Mouse (Mus musculus) heart, postnatal 36 days (tissue): ENCODE measurements around the gene Grn. TPM values are rescaled to one million over a fixed set of nuclear protein-coding genes. Genes with fewer than 3 reads are reported as not detected.

Source experiments
- DNase-seq, 2 experiments: peaks; one replicate each; pipeline ENCODE4 v3.0.0; 2021 to 2022
- intact Hi-C: fragments of 180-260 bp; cut with DNase I; formaldehyde crosslinking; loops from one replicate; pipeline ENCODE4 v1.15.1; 2025
- total RNA-seq, 2 experiments: library from RNA; stranded (reverse); gene quantifications; 2 replicates each; pipeline ENCODE4 v1.2.3; 2021

Gene Grn
- total RNA-seq, 2 experiments from 2014 or later = 113 to 122 TPM

DNA sequence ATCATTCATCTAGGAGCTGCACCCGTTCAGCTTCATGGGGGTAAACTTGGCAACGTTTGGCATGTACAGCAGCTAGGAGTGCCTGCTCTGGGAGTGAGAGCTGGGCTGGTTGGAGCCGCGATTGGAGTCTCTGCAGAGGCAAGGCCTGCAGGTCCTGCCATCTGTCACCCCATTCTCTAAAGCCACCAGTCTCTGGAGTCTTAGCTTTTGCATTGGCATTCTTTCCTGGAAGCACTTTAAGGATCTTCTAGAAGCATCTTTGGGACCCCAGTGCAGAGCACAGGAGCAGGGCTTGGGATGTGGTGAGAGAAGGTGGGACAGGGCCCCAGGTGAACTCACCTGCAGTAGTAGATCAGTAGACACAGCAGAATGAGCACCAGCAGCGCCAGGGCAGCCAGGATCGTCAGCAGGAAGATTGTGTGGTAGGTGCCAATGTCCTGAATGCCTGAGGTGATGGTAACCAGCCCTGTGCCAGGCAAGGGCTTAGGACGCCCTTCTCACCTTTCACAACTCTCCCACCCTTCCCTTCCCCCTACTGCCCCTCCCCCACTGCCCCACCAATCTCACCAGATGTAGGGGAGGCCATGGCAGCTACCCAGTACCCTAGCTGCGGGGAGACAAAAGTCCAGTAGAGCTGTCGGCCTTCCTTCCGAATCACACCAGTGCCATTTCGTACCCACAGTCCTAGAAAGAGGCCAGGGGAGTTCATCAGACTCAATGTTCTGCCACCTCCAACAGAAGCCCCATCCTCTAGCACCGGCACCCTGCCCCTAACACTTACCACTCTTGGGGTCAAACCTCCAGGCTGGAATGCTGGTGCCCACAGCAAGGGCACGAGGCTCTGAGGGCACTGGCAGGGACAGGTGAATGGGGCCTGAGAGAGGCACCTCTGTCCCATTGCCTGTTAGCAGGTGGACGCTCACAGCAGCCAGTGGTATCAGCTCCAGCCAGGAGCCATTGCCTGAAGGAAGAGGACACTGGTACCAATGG is 9.3 kb downstream of the Grn start:
- intact Hi-C loops = no loop called here
- DNase-seq = no peak

DNA sequence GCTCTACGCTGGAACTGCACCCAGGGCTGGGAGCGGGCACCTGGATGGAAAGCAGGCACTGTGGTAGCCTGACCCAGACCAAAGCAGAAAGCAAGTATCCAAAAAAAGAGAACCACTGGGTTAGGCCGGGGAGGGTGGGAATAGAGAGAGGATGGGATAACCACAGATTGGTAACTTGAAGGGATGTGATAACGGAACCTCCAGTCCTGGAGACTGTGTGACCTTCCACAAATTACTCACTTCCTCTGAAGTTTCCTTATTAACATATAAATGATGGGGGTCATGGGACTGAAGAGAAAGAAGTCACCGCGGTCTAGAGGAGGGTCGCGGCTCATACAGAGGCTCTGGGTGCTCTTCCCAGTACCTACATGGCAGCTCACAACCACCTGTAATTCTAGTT is 10.1 kb downstream of the Grn start:
- intact Hi-C loops = no loop called here
- DNase-seq = no peak

DNA sequence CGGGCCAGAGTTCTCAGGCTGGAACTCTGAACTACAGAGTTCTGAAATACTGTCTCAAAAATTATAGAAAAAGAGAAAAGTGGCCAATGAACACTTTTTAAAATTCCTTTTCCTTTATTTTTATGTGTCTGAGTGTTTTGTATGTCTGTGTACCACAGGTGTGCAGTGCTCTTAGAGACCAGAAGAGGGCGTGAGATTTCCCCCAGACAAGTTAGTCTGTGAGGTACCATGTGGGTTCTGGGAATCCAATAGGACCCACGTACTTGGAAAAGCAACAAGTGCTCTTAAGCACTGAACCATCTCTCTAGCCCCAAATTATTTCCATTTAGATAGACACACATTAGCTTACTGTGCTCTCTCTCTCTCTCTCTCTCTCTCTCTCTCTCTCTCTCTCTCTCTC is 11.3 kb downstream of the Grn start:
- no peak for DNase-seq
- intact Hi-C loops = no loop called here

DNA sequence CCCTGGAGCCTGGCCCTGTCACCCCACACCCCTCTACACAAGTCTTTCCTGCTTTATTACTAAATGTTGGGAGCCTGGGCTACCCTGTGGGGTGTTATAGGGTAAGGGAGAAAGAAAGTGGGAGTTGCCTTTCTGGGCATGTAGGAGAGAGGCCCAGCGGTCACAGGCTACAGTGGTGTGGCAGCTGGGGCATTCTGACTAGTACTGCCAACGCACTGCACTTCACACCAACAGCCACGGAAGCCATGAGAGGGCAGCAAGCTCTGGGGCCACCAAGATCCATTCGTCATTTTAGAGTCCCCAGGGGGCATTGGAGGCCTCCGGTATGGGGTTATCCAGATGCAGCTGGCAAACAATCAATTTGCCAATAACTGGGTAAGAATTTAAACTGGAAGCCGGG is 12.0 kb downstream of the Grn start:
- intact Hi-C loops = no loop called here
- DNase-seq = no peak

DNA sequence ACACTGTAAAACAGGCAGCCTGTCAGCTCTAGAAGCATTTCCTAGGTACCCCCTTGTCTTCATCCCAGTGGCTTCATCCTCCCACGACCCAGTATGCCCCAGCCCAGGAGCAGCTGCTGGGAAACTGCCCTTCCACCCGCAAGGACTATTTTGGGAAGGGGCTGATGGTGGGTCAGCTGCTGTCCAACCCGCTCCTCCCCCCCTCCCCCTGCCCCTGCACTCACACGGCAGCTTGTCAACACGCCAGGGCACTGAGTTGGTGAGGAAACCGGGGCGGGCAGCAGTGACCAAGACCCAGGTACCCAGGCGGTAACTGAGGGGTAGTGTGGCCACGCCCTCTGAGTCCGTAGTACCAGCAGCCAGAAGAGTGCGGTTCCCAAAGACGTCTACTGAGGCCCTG is 13.6 kb downstream of the Grn start:
- intact Hi-C loops = no loop called here
- no peak for DNase-seq

DNA sequence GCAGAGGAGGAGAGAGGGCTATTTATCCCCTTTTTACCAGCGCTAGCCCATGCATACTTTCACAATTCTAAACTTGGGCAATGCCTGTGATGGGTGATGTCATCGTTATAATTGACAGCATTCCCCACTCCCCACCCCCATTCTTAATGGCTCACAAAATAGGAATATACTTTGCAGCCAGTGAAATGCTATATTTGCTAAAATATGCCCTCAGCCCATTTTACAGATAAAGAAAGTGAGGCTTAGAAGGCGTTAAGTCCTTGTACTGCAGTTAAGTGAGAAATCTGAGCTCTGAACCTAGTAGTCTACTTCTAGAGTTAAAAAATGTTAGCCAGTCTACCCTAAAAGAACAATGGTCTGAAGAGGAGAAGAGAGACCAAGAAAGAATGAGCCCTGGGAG is 14.2 kb downstream of the Grn start:
- intact Hi-C loops = no loop called here
- no peak for DNase-seq

DNA sequence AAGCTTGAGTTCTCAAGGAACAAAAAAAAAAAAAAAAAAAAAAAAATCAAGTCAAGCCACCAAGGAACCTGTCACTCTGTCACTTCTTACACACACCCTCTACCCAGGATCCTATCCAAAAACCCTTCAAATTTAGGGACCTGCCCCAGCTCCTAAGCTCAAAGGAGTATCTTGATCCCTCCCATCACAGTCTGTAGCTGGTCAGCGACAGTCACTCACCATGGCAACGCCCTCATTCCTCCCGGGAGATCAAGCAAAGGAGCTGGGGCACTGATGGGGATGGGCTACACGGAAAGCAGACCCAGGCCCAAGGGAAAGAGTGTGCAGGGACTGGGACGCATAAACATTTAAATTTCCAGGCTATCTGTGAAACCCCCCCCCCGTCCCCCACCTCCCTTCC is 14.7 kb downstream of the Grn start:
- intact Hi-C loops = no loop called here
- no peak for DNase-seq

DNA sequence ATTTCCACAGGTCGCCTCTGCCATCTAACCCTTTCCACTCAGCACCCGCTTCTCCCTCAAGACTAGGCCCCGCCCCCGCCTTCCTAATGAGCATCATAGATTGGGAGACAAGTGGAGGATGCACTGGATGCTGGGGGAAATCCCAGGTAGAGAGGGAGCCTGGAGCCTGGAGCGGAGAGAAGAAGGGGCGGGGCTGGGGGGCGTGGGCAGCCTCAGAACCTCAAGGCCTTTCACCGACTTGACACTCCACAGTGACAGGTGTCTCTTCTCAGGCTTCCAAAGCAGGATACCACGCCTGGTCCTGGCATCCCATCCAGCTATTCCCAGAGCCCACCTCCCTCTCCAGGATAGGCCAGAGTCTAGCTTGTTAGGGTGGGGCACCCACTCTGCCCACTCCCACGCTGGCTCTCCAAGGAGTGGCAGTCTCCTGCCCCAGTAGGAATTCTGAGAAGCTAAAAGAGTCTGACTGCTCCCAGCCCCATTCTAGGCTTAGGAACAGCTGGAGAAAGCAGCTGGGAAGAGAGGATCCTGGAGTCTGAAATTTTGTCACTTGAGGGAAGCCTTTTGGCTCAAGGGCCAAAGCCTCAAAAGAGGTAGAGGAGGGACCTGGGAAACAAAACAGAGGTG is 15.3 kb downstream of the Grn start:
- peak in 1 of 2 experiments; percentile 50 for DNase-seq
- intact Hi-C loops = no loop called here

DNA sequence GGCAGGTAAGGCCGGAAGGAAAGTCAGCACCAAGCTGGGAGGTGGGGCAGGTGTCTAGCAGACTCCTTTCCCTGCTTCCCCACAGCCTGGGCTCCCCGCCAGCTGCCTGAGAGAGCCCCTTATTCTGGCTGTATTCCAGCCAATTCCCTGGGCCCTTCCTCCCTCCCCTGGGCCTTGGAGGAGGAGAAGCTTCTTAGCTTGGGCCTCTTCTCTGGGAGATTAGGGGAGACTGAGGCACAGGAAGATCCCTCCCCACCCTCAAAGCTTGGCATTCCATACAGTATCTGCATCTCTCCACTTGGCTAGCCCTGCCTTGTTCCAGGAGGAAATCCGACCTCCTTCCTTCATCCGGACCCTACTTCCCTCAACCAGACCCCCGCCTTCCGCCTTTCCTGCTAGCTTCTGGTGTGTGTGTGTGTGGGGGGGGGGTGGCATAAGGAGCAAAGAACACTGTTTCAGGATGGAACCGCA is 15.8 kb downstream of the Grn start:
- DNase-seq = peak in 1 of 2 experiments; percentile 50
- intact Hi-C loops = no loop called here

DNA sequence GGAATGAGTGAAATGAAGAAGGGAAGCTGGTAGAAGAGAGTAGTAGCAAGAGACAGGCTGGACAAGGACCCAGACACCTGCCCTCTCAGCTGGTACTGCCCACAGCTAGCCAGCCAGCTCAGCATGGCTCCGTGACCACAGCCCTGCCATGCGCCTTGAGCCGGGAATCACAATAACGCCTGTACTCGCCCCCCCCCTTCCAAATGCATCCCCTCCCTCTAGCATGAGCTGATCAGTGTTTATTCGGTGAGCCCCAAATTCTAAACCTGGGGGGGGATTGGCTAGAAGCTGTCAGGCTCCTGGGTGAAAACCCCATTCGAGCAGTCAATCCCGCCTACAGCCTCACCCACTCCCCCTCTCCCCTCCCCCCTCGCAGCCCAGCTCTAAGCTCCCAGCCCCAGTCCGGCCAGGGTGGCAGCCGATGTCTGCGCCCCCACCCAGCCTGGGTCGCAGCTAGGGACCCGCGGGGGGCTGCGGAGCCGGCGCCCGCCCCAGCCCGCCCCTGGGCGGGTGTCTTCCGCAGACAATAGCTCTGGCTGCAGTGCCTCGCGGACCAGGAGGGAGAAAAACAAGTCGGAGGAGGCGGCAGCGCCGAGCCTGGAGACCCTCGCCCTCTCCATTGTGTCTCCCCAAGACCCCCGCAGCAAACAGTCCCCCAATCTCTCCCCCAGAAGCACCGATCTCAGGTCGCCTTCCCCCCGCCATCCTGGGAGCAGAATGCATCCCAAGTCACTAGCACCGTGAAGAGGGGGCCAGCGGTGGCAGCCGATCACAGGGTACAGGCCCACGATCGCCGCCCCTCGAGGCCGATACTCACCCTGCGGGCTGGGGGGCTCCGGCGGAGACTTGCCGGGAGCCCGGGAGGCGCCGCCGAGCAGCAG is 16.7 kb downstream of the Grn start:
- intact Hi-C loops = no loop called here
- peak; percentile 45 to 58 for DNase-seq

DNA sequence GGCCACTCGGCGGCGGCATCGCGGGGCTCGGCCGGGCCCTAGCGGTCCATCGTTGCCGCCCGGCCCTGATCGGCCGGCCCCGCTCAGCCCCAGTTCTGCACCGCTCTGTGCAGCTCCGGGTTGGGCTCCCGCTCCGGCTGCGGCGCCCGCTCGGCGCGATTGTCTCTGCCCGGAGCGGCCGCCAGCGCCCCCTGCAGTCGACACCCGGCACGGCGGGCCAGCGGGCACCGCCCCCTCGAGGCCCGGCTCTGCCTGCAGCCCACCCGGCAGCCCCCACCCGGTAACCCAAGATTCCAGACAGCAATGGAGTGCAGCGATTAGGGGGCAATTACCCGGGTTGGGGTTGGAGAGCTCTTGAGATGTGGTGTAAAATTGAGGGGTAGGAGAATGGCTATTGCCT is 17.4 kb downstream of the Grn start, which contains the start of gene Fam171a2:
Gene Fam171a2 (minus strand): TSS at position 186 of the 400 bp plus-strand sequence.
- DNase-seq = peak; percentile 87 to 89
- intact Hi-C loops = no loop called here

DNA sequence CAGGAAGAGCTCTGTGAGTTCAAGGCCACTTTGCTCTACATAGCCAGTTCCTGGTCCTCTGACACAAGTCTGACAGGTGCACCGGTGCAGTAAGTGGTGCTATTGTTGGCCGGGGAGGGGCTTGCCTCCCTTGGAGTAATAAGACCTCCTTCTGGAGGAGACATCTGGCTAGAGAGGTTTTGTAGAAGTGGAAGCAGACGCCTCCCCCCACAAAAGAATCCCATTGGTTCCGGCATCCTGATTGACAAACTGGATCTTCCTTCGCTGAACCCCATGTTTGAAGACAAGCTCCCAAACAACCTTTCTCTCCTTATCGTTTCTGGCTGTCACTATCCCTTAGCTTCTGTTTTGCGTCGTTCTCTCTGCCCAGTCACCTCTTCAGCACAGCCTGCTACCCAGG is 18.2 kb downstream of the Grn start:
- intact Hi-C loops = no loop called here

DNA sequence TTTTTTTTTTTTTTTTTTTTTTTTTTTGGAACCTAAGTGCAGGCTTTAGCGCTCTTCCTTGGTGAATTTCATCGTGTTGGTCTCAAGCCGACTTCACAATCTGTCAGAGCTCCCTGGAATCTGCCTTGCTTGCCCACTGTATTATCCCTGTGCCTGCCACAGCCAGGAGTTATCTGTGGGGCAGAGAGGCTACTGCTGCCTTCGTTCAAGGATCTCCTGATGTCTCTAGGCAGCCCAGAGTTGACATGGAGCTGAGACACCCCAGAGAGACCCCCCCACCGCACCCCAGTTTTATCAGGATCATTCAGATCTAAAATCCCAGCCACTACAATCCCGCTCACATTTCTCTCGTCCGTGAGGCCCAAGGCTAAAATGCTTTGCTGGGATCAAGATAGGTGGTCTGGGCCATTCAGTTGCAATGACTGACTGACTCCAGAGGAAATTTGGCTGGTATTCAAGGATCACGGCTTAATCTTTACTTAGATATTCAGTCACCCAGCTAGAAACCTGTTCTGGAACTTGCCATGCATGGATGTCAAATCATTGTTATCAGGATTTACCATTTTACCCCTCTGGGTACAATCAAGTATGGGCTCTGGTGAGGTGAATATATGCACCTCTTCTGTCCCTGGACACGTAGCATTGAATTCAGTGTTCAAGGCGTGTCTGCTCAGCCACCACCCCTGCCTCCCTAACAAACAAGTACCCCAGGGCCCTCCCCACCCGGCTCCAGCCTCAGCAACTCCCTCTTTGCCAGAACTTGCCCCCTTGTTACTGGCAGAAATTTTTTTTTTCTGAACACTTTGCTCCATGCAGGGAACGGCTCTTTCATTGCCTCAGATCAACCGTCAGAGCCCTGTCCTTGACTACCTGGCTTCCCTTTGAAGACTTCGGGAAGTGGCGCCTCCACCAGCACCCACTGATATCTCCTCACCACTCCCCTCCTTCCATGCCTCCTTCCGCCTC is 19.2 kb downstream of the Grn start:
- no peak for DNase-seq
- intact Hi-C loops = no loop called here

More for the DNA sequence above, 18.2 kb downstream of the Grn start:
- no peak for DNase-seq

DNA sequence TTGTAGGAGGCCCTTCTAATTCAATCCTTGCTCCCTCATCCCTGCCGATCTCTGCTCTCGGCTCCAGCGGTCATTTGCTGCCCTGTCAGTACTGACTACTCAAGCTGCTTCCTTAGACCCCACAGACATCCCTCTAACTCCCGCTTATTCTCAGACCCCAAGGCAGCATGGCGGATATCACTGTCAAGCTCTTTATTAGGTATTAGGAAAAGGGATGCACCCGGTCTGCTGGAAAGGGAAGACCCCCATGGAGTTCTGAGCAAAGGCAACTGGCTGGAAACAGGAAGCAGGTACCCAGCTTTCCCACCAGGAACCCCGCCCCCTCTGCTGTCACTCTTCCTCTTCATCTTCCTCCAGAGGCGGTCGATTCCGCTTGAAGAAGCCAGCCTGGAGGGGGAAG is 23.0 kb downstream of the Grn start:
- intact Hi-C loops = no loop called here
- no peak for DNase-seq

DNA sequence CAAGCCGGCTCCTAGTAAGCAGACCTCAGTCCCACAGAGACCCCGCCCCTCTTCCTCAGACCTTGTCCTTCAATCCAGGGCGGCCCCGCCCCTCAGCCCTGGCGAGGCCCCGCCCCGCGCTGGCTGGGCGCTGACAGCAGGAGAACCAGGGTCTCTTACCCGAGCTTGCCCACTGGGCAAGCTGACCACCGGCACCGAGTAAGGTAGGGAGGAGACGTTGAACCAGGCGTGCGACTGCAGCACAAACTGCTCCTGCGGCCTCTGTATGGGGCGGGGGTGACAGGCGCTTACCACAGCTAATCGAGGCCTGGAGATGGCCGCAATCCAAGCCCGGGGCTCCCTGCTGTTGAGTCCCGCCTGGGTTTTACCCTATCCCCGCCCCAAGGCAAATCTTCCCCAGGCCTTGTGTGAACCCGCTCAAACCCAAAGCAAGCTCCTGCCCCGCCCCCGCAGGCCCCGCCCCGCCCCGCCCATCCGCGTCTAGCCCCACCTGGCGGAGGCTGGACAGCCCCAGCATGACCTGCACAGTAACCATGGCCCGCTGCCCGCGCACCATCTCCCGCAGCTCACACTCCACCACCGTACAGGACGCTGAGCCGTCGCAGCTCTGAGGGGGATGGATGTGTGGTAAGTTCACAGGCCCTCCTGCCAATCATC is 25.8 kb downstream of the Grn start:
- intact Hi-C loops = no loop called here
- peak; percentile 67 to 69 for DNase-seq

DNA sequence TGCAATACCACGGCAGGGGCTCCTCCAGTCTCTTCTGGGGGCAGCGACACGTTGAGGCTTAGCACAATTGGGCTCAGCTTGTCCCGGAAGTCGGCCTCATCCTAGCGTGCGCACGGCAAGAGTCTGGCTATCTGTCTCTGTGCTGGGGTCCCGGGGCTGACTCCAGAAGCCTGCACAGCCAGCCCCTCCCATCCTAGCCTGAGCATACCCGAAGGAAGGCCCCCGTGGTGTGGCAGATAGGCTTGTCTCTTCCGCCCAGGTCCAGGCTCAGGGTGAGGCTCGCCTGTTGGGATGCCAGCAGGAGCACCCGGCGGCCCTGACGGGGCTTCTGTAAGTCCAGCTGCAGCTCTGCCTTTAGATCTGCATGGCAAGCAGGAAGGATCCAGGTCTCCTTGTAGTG is 30.4 kb downstream of the Grn start:
- intact Hi-C loops = no loop called here

DNA sequence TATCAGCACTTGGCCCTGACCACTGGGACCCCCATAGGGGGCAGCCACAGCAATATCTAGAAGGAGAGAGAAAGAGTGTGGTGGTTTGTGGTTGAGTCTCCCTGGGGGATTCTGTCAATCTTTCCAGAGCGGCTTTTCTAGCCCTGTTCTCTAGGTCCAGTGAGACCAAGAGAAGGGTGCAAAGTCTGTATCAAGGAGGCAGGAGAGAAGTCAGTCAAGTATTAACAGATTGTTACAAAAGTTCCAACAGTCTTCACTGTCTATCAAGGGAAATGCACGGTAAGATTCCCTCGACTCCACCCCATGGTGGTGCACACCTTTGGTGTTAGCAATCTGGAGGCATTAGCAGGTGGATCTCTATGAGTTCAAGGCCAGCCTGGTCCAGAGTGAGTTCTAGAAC is 31.6 kb downstream of the Grn start:
- DNase-seq = no peak
- intact Hi-C loops = no loop called here

More for the DNA sequence above, 30.4 kb downstream of the Grn start:
- DNase-seq = no peak

DNA sequence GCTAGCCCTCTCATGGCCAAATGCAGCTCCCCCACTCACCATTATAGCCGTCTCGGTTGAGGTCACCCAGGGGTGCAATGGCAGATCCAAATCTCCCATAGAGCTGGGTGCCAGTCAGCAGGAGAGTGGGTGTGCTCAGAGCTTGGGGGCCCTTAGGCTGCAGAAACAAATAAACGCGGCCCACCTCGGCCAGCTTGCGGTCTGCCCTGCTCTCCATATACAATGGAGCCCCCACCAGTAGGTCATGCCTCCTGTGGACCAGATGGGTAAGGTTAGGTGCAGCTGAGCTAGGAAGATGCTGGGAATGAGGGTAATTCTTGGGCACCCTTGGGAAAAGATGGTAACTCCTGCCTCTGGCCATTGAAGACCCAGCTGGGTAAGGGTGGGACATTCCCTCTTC is 34.8 kb downstream of the Grn start:
- intact Hi-C loops = no loop called here
- DNase-seq = no peak
